Mouse (Mus musculus): ENCODE results near the gene Fgd1. TPM values are rescaled to one million over a fixed set of nuclear protein-coding genes. Genes with fewer than 3 reads are reported as not detected.
A peak's percentile ranks its signal among the peaks of the same experiment; 100 is the strongest.

Gene Fgd1
- polyA plus RNA-seq, 1 experiment from 2014 or later = 9.3 TPM

DNA sequence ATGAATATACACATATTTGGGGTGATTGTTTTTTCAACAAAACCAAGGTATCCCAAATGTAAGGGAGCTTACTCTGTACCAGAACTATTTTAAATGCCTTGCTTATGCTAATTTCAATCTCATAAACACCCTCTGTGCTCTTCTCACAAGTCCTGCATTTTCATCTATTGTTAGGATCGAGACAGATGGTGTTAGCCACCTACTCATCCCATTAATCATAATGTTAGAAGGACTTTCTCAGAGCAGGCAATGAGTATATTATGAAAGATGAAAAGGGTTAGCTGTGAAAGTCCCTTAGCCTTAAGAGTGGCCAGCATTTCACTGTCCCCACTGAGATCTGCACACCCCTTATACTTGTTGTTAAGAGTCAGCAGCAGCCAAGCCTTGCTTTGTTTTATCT is 41.5 kb downstream of the Fgd1 start:
- Histone ChIP-seq H3K9ac (no peak overlapping the region), H3K9me3 (replicated peaks) (no peaks in the 10 kb centered on the region), H3K27me3 (replicated peaks) (no peaks in the 10 kb centered on the region), H3K4me1 (replicated peaks) (no peaks in the 10 kb centered on the region), H3K36me3 (peaks cover 53% of the 10 kb centered on the region), H3K27ac (ENCODE audit: poor library complexity, severe bottlenecking) (no peak overlapping the region), H3K4me2 (no peak overlapping the region), H3K4me3 (no peak overlapping the region)
- WGBS = 80% methylated on average over 1 of the region's 1 CpGs
- ATAC-seq (ENCODE audit: insufficient number of reproducible peaks, low FRiP score) = no peak

DNA sequence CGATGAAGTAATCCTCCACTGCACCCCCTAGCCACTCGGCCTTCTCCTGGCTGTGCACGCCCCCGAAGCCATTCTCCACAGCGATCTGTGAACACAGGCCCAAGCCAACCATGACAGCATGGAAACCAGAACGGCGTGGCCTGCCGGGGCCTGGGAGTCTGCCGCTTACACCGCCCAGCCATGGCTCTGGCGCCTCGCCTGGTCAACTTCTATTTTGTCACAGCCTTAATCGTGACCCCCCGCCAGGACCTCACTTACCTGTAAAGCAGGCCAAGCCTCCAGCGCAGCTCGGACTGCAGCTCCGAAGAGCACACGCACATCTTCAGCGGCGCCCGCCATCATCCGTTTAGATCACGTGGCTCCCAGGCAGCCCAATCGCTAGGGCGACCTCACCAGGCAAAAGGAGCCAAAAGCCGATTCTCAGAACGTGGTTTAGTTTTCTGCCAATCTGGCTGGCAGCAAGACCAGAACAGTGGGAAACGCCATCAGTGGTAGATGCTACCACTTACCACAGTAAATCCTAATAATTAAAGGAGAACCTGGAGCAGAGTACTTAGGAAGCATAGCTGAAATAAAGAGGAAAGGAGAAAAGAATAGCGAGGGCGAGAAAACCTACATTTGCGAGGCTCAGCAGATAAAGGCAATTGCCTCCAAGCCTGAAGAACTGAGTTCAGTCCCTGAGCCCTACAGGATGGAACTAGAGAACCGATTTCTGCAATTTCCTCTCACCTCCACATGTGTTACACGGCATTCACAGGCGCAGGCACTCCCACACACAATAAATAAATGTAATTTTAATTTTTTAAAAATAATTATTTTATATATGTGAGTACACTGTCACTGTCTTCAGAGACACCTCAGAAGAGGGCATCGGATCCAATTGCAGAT is 50.5 kb downstream of the Fgd1 start, which contains the start of gene Tsr2:
Gene Tsr2 (minus strand): TSS at position 373 of the 888 bp plus-strand sequence.
- Histone ChIP-seq H3K4me1 (replicated peaks) (no peaks in the 10 kb centered on the region; the same call in 1 of the 2 replicates), H3K4me2 (peak within 1 kb of the TSS; percentile 66), H3K4me3 (peak within 1 kb of the TSS; percentile 77), H3K27ac (ENCODE audit: poor library complexity, severe bottlenecking) (peak within 1 kb of the TSS; percentile 25; the same call in 1 of the 2 replicates), H3K9me3 (replicated peaks) (no peaks in the 10 kb centered on the region), H3K36me3 (no peaks in the 10 kb centered on the region), H3K27me3 (replicated peaks) (no peaks in the 10 kb centered on the region), H3K9ac (peak within 1 kb of the TSS; percentile 78)
- 22% methylated on average over 35 of the region's 35 CpGs for WGBS
- peak; percentile 86 for ATAC-seq (ENCODE audit: insufficient number of reproducible peaks, low FRiP score)

DNA sequence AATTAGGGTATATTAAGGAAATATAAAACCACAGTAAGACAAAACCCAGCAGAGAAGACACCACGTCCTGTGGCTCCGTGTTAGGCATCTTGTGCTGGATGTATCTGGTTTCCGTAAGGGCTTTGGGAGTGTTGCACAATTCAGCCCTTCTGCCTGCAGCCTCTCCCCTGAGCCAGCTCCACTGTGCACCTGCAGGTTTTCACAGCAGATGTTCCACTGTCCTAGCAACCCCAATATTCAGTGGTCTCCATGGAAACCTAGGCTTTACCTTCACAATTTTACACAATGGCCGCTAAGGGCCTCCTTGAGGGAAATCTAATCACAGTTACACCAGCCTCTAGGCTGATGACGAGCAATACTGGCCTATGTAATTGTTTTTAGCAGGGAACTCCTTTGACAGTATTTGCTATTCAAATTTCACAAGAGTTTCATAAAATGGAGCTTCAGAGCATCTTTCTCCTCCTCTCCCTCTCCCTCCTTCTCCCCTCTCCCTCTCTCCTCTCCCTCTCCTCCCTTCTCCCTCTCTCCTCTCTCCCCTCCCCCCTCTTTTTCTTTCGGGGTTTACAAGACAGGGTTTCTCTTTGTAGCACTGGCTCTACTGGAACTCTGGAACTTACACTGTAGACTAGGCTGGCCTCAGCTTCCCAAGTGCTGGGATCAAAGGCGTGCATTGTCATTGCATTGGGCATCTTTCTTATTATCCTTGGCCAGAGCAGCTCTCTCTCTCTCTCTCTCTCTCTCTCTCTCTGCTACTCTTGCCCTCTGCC is 61.5 kb downstream of the Fgd1 start:
- Histone ChIP-seq H3K4me3 (no peak overlapping the region), H3K4me1 (replicated peaks) (no peaks in the 10 kb centered on the region), H3K36me3 (no peaks in the 10 kb centered on the region), H3K4me2 (no peak overlapping the region), H3K9me3 (replicated peaks) (no peaks in the 10 kb centered on the region), H3K27ac (ENCODE audit: poor library complexity, severe bottlenecking) (no peak overlapping the region), H3K9ac (no peak overlapping the region), H3K27me3 (replicated peaks) (0 out of 2 replicates have a peak, but pooled peaks cover 8% of the 10 kb centered on the region)
- WGBS = 56% methylated on average over 7 of the region's 7 CpGs
- ATAC-seq (ENCODE audit: insufficient number of reproducible peaks, low FRiP score) = no peak

DNA sequence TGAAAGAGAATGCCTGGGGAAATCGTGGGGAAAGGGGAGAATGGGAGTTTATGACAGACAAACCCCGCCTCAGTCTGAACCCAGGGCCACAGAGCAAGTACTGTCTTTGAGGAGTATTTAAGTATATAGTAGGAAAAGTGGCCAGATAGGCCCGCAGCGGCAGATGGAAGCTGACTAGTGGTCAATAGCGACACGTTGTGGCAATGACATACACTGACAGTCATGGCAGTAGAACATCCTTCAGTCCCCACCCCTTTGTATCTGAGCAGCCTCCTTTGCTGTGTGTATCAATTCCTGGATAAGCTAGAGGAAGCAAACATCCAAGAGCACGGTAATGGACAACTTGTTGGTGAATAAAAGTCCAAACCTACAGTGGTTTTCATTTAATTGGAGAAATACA is 70.8 kb downstream of the Fgd1 start:
- Histone ChIP-seq H3K27ac (ENCODE audit: poor library complexity, severe bottlenecking) (no peak overlapping the region), H3K4me3 (no peak overlapping the region), H3K9ac (no peak overlapping the region), H3K4me2 (no peak overlapping the region), H3K27me3 (replicated peaks) (no peaks in the 10 kb centered on the region), H3K9me3 (replicated peaks) (no peaks in the 10 kb centered on the region), H3K4me1 (replicated peaks) (no peaks in the 10 kb centered on the region), H3K36me3 (no peaks in the 10 kb centered on the region)
- WGBS = 10% methylated on average over 7 of the region's 7 CpGs
- no peak for ATAC-seq (ENCODE audit: insufficient number of reproducible peaks, low FRiP score)

DNA sequence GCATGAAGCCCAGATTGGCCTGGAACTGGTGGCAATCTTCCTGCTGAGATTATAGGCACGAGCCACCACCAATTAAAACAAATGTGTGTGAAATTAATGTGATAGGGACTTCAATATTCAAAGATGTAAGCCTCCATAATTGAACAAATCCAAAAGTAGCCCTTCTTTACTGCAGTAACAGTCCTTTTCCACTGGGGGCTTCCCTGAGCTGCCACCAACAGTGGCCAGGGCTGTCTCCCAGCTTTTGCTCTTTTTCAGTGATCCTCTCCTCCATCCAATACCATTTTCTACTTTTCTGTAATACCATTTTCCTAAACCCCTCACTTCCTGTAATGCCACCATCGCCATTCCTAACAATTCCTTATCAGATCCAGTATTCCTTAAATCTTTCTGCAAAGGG is 71.5 kb downstream of the Fgd1 start:
- Histone ChIP-seq H3K9ac (no peak overlapping the region), H3K4me1 (replicated peaks) (no peaks in the 10 kb centered on the region), H3K27ac (ENCODE audit: poor library complexity, severe bottlenecking) (no peak overlapping the region), H3K4me2 (no peak overlapping the region), H3K27me3 (replicated peaks) (no peaks in the 10 kb centered on the region), H3K36me3 (no peaks in the 10 kb centered on the region), H3K9me3 (replicated peaks) (no peaks in the 10 kb centered on the region), H3K4me3 (no peak overlapping the region)
- WGBS = 8% methylated on average over 2 of the region's 2 CpGs
- no peak for ATAC-seq (ENCODE audit: insufficient number of reproducible peaks, low FRiP score)

DNA sequence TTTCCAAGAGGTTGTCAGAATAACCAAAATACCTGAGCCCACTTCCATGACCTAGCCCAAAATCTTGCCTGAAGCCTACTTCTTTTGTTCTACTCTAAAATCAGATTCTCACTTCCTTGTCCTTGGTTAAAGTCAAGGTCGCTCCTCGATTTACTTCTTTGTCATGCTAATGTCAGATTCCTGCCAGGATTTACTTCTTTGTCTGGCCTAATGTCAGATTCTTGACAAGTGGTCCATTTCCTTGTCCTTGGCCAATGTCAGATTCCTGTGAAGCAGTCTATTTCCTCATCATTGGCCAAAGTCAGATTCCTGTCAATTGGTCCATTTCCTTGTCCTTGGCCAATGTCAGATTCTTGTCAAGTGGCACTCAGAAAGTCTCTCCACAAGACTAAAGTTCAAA is 78.0 kb downstream of the Fgd1 start:
- H3K9ac ChIP-seq = no peak overlapping the region
- no peak for ATAC-seq (ENCODE audit: insufficient number of reproducible peaks, low FRiP score)
- no peaks in the 10 kb centered on the region for H3K27me3 ChIP-seq (replicated peaks)
- no peaks in the 10 kb centered on the region for H3K9me3 ChIP-seq (replicated peaks)
- H3K36me3 ChIP-seq = no peaks in the 10 kb centered on the region
- no peak overlapping the region for H3K4me3 ChIP-seq
- WGBS = 80% methylated on average over 2 of the region's 2 CpGs
- H3K27ac ChIP-seq (ENCODE audit: poor library complexity, severe bottlenecking) = no peak overlapping the region
- no peak overlapping the region for H3K4me2 ChIP-seq
- H3K4me1 ChIP-seq (replicated peaks) = no peaks in the 10 kb centered on the region

DNA sequence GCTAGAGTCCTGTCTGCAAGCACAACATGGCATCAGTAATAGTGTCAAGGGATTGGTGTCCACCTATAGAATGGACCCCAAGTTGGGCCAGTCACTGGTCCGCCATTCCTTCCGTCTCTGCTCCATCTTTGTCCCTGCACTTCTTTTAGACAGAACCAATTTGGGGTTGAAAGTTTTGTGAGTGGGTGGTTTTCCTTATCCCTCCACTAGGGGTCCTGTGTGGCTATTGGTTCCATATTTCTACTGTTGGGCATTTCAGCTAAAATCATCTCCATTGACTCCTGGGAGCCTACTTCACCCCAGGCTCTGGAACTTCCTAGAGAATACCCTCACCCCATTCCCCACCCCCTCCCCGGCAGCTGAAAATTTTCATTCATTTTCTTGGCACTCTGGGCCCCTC is 84.5 kb downstream of the Fgd1 start:
- H3K4me1 ChIP-seq (replicated peaks) = no peaks in the 10 kb centered on the region
- no peak overlapping the region for H3K27ac ChIP-seq (ENCODE audit: poor library complexity, severe bottlenecking)
- H3K4me2 ChIP-seq = no peak overlapping the region
- 80% methylated on average over 3 of the region's 3 CpGs for WGBS
- no peak for ATAC-seq (ENCODE audit: insufficient number of reproducible peaks, low FRiP score)
- no peaks in the 10 kb centered on the region for H3K27me3 ChIP-seq (replicated peaks)
- no peaks in the 10 kb centered on the region for H3K36me3 ChIP-seq
- no peak overlapping the region for H3K9ac ChIP-seq
- no peaks in the 10 kb centered on the region for H3K9me3 ChIP-seq (replicated peaks)
- no peak overlapping the region for H3K4me3 ChIP-seq

DNA sequence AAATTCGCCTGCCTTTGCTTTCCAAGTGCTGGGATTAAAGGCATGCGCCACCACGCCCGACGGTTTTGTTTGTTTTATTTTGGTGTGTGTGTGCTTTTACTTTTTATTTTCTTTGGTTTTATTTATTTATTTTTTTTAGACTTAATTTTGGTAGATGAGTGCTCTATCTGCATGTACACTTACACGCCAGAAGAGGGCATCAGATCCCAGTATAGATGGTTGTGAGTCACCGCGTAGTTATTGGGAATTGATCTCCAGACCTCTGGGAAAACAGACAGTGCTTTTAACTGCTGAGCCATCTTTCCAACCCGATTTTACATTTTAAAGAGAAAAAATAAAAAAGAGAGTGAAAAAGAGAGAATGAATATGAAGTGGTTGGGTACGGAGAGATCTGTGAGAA is 86.8 kb downstream of the Fgd1 start:
- Histone ChIP-seq H3K4me2 (no peak overlapping the region; the same call in 1 of the 2 replicates), H3K27ac (ENCODE audit: poor library complexity, severe bottlenecking) (no peak overlapping the region), H3K27me3 (replicated peaks) (no peaks in the 10 kb centered on the region)

More for the DNA sequence above, 86.8 kb downstream of the Fgd1 start:
- H3K4me1 ChIP-seq (replicated peaks) = no peaks in the 10 kb centered on the region
- 0 out of 2 replicates have a peak overlapping the region, but pooled peaks have one; percentile 12 for H3K4me3 ChIP-seq
- H3K9ac ChIP-seq = no peak overlapping the region
- H3K9me3 ChIP-seq (replicated peaks) = no peaks in the 10 kb centered on the region
- no peaks in the 10 kb centered on the region for H3K36me3 ChIP-seq
- 20% methylated on average over 10 of the region's 10 CpGs for WGBS
- ATAC-seq (ENCODE audit: insufficient number of reproducible peaks, low FRiP score) = no peak

Other genes with a start within 250 kb of the Fgd1 start
- gene Maged2, start 231.8 kb upstream of the Fgd1 start, polyA plus RNA-seq (2016; fragmentation: Nextera tagmentation; extraction: Ambion mirVana) = 597 and 622 TPM in 2 replicates
- 28.7 and 29.8 TPM in 2 replicates for gene Gnl3l, start 28.8 kb upstream of the Fgd1 start, polyA plus RNA-seq (2016; fragmentation: Nextera tagmentation; extraction: Ambion mirVana)
- gene Tsr2, start 50.4 kb downstream of the Fgd1 start, polyA plus RNA-seq (2016; fragmentation: Nextera tagmentation; extraction: Ambion mirVana) = 20.8 and 22.1 TPM in 2 replicates
- gene Wnk3, start 151.9 kb downstream of the Fgd1 start, polyA plus RNA-seq (2016; fragmentation: Nextera tagmentation; extraction: Ambion mirVana) = 2.3 TPM in 2 replicates